Mouse (Mus musculus) intestine, postnatal 0 days (tissue): ENCODE results near the gene Cacng5. TPM values are rescaled to one million over a fixed set of nuclear protein-coding genes. Genes with fewer than 3 reads are reported as not detected.

Experiments used
- ATAC-seq: fragments of 200-750 bp; cut with Nextera tagmentation; 2 replicates; pipeline ENCODE4 v1.8.0; 2017; ENCODE audit warnings: mild to moderate bottlenecking, moderate TSS enrichment, moderate library complexity
- H3K27ac ChIP-seq: fragments of 300-500 bp; sonication (generic); 2 replicates; pipeline ENCODE4 v1.5.1; 2014; ENCODE audit warnings: mild to moderate bottlenecking, low read depth, low read length, moderate library complexity
- H3K27me3 ChIP-seq: fragments of 300-500 bp; sonication (generic); replicated peaks from 2 replicates; pipeline ENCODE4 v1.6.1; 2014; ENCODE audit warnings: low read length, mixed read lengths; ENCODE audit not compliant: control insufficient read depth, insufficient read depth
- H3K36me3 ChIP-seq: fragments of 300-500 bp; sonication (generic); 2 replicates; pipeline ENCODE4 v1.6.1; 2014; ENCODE audit warnings: mild to moderate bottlenecking, moderate library complexity; ENCODE audit not compliant: control insufficient read depth, insufficient read depth
- H3K4me1 ChIP-seq: fragments of 300-500 bp; sonication (generic); replicated peaks from 2 replicates; pipeline ENCODE4 v1.6.1; 2014; ENCODE audit warnings: antibody characterized with exemption, low read length, mixed read lengths; ENCODE audit not compliant: control insufficient read depth, insufficient read depth
- H3K4me2 ChIP-seq: fragments of 300-500 bp; sonication (generic); replicated peaks from 2 replicates; pipeline ENCODE4 v1.6.1; 2014; ENCODE audit warnings: low read depth, mild to moderate bottlenecking, moderate library complexity
- H3K4me3 ChIP-seq: fragments of 300-500 bp; sonication (generic); 2 replicates; pipeline ENCODE4 v1.5.1; 2014; ENCODE audit warnings: low read depth, low read length
- H3K9ac ChIP-seq: fragments of 300-500 bp; sonication (generic); 2 replicates; pipeline ENCODE4 v1.6.1; 2014; ENCODE audit warnings: mild to moderate bottlenecking, low read depth, low read length
- H3K9me3 ChIP-seq: fragments of 300-500 bp; sonication (generic); 2 replicates; pipeline ENCODE4 v1.6.1; 2016; ENCODE audit warnings: mixed run types; ENCODE audit not compliant: control insufficient read depth
- CTCF ChIP-seq: sonication (generic); IDR thresholded peaks from 2 replicates; pipeline ENCODE4 v1.5.1; 2016; ENCODE audit warnings: low read depth, mild to moderate bottlenecking, control low read depth, antibody characterized with exemption, moderate library complexity
- WGBS: fragments of 180-500 bp; shearing (Covaris S2); extraction: QIAGEN DNeasy Blood & Tissue Kit; methylation state at CpG from one replicate; pipeline ENCODE4 v1.1.7; 2014; 5-methylcytosine and 5-hydroxymethylcytosine counted together
- polyA plus RNA-seq: library from polyadenylated mRNA; unstranded; fragments of >200 nt; fragmentation: Nextera tagmentation; extraction: Ambion mirVana; gene quantifications from 2 replicates; pipeline ENCODE4 v1.2.1, GENCODE M21; 2015

The Cacng5 gene
- 0.18 and 0.29 TPM in 2 replicates for polyA plus RNA-seq

DNA sequence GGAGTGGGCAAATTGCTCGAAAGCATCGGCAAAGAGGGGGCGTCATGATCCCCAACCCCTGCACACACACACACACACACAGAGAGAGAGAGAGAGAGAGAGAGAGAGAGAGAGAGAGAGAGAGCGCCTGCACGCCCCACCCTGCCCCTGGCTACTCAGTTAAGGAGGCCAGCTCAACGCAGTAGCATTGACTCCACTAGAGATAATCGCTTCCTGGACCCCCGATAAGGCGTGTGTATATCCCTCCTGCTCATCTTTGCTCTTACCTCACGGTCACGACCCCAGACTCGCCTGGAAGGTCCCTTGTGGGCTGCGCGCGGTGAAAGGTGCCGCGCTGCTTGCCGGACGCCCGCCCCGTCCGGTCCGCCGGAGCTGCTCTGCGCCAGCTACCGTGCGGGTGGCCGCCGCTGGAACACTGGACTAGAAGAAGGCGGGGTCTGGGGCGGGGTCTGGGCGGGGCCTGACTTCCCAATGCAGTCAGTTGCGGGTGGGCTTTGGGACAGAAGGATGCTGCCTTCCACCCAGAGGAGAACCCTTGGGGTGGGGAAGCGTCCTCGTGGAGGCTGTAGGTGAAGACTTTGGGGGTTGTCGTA lies at the start of gene Cacng5:
TSS of gene Cacng5 (minus strand) at position 422 of the 593 bp plus-strand sequence.
- ATAC-seq, result no peak
- Histone ChIP-seq H3K27me3 (peaks cover 17% of the 10 kb centered on the region; the same call in 1 of the 2 replicates), H3K4me2 (peak within 1 kb of the TSS; percentile 51), H3K9ac (no peak within 1 kb of the TSS), H3K27ac (no peak within 1 kb of the TSS), H3K9me3 (no peaks in the 10 kb centered on the region), H3K4me1 (no peaks in the 10 kb centered on the region), H3K4me3 (peak within 1 kb of the TSS; percentile 6; the same call in 1 of the 2 replicates), H3K36me3 (no peaks in the 10 kb centered on the region)
- TF ChIP-seq CTCF, result no peak
- 7% methylated on average over 35 of the region's 36 CpGs for WGBS

DNA sequence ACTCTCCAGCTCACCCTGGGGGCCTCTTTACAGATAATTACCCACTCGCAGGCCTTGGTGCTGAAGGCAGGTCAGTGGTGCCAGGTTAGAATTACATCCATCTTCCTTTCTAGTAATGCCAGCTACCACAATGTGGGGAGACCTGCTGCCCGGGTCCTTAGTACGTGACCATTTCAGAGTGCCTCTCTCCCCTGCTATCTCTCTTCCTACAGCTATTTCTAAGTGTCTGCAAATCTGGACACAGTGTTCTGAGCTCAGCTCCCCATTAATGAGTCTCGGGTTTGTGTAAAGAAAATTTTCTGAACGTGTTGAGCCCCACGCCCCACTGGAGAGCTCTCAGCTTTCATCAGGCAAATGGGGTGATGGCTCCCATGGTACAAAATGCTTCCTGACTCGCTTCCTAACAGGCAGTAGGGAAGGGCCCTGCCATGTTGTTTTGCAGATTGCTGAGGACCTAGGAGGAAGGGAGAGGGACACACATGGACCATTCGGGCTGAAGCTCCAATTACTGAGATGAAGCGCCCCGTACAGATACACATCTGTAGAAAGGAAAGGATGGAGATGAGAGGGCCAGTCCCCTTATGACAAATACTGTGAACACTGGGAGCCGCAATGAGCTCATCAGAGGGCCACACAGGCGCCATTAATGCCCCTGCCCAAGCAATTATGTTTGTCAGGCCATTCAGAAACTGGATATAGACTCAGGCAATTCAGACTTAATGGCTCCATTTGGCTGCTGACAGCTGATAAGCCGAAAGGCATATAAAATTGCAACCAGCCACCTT lies 42.9 kb upstream of the Cacng5 start:
- peaks cover 53% of the 10 kb centered on the region for H3K36me3 ChIP-seq
- H3K4me1 ChIP-seq, result no peaks in the 10 kb centered on the region
- H3K4me2 ChIP-seq, result no peak overlapping the region
- H3K4me3 ChIP-seq, result no peak overlapping the region
- H3K27me3 ChIP-seq, result no peaks in the 10 kb centered on the region
- 85% methylated on average over 13 of the region's 13 CpGs for WGBS
- no peak for TF ChIP-seq CTCF
- H3K9me3 ChIP-seq, result no peaks in the 10 kb centered on the region
- no peak overlapping the region for H3K27ac ChIP-seq
- no peak for ATAC-seq
- no peak overlapping the region for H3K9ac ChIP-seq

DNA sequence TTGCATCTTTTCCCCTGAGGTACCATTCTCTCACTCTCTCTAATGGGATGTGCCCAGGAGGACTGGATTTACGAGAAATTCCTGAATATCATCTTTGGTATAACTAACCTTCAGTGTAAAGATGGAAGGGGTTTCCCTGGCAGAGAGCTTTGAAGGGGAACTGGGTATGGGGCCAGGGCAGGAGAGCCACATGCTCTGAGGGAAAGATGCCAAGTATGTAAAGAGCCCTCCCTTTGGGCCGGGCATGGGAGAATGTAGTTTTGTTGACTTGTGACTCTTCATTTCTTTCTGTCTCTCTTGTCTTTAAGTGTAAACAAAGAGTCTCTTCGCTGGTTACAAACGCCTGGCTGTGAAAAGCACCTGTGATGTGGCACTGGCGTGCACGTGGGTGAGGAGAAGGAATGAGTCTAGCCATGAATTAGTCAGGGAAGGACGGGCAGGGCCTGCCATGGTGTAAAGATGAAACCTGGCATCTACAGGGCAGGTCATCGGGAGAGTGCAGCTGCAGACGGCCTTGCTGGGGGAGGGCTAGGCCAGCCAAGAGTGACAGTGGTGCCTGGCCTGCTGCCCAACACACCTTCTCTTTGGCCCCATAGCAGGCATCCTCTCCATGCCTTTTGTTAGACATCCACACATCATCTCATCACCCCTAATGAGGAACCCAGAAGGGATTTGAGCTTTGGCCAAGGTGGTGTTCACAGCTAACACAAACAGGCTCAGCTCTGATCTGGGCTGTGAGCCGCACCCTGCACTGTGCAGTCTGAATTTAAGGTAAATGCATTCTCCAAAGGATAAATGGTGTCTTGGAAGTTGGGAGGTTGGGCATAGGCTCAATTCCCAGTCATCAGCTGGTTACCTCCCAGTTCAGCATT lies 40.6 kb upstream of the Cacng5 start:
- Histone ChIP-seq H3K4me2 (no peak overlapping the region), H3K9me3 (no peaks in the 10 kb centered on the region), H3K36me3 (peaks cover 60% of the 10 kb centered on the region), H3K4me1 (no peaks in the 10 kb centered on the region), H3K27ac (no peak overlapping the region), H3K27me3 (no peaks in the 10 kb centered on the region), H3K4me3 (no peak overlapping the region), H3K9ac (no peak overlapping the region)
- no peak for ATAC-seq
- 75% methylated on average over 10 of the region's 10 CpGs for WGBS
- no peak for TF ChIP-seq CTCF

DNA sequence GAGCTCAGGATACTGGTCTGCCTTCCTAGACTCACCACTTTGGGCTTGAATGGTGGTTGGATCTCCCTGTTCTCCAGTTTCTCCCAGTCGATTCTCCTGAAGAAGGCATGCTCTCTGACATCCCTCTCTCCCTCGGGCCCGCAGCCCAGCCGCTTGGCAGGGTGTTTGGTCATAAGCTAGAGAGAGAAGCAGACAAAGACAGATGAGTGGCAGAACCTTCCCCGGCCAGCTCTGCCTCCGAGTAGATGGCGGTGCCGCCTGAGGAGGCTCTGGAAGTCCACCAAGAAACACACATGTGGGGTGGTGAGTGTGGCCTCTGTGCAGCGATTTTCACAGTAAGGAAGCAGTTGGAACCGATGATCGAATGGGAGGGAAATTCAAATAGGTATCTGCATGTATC lies 36.6 kb upstream of the Cacng5 start:
- Histone ChIP-seq H3K36me3 (peaks cover 54% of the 10 kb centered on the region), H3K4me3 (no peak overlapping the region), H3K4me1 (no peaks in the 10 kb centered on the region), H3K4me2 (no peak overlapping the region), H3K27ac (no peak overlapping the region), H3K9me3 (no peaks in the 10 kb centered on the region), H3K9ac (no peak overlapping the region), H3K27me3 (no peaks in the 10 kb centered on the region)
- 93% methylated on average over 11 of the region's 11 CpGs for WGBS
- ATAC-seq, result no peak
- no peak for TF ChIP-seq CTCF

DNA sequence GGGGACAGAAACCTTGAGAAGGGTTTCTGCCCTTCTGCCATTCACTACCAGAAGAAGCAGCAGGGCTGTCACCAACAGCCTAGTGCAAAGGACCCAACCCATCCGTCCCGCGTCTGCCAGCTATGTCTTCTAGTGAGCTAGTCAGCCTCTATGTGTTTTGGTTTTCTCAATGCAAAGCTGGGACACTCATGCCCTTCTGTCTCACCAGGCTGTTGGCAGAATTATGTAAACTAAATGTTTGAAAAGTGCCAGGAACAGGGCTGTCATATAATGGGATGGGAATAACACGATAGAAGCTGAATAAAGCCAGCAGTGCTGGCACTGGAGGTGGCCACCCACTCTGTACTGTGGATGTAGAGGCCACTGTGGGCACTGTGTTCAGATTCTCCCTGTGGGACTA lies 35.8 kb upstream of the Cacng5 start:
- Histone ChIP-seq H3K9ac (no peak overlapping the region), H3K9me3 (no peaks in the 10 kb centered on the region), H3K4me2 (no peak overlapping the region), H3K4me1 (no peaks in the 10 kb centered on the region), H3K4me3 (no peak overlapping the region), H3K27me3 (no peaks in the 10 kb centered on the region), H3K27ac (no peak overlapping the region), H3K36me3 (peaks cover 62% of the 10 kb centered on the region)
- TF ChIP-seq CTCF, result no peak
- WGBS, result 88% methylated on average over 4 of the region's 4 CpGs
- no peak for ATAC-seq

DNA sequence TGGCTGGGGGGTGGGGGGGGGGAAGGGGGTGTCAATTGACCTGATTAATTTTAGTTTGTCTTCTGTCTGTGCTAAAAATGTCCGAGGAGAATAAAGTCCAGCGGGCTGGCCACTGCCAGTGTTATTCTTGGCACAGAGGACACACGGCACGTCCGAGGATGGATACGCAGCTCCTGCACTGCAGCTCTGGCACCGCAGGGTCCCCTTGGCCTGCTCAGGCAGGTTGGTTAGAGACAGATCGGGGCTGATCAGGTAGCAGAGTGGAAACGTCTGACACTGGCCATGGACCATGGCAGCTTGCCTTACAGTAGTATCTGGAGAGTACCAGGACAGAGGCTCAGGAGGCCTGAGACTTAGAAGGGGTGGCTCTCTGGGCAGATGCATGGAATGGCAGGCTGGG lies 35.4 kb upstream of the Cacng5 start:
- Histone ChIP-seq H3K4me2 (no peak overlapping the region), H3K9ac (no peak overlapping the region), H3K4me1 (no peaks in the 10 kb centered on the region), H3K36me3 (peaks cover 66% of the 10 kb centered on the region), H3K27ac (no peak overlapping the region), H3K27me3 (no peaks in the 10 kb centered on the region), H3K4me3 (no peak overlapping the region), H3K9me3 (no peaks in the 10 kb centered on the region)
- TF ChIP-seq CTCF, result no peak
- no peak for ATAC-seq
- WGBS, result 85% methylated on average over 9 of the region's 9 CpGs
